9 mouse cellular contexts compared by ENCODE assay signal in the genomic region with DNA sequence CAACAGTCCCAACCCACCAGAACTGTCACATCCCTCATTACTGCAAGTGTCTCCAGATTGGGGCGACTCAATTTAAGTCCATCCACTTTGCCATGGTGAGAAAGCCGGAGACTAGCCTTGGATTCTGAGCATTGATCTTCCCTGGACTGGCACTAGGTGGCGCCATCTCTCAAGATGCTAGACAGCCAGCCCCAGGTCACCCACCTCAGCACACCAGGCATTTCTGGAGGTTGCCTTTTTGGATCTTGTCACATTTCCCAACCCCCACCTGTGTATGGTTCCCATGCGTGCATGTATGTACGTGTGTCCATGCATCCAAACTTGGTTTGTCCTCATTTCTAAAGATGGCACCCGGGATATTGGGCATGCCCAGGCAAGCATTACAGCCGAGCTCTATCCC.
A peak's percentile ranks its signal among the peaks of the same experiment; 100 is the strongest.
DNase-seq lines count a peak whose midpoint lies in the region; ATAC-seq and TF ChIP-seq lines count a peak whose summit lies in the region.
"Had no signal": no experiment of that assay in that cellular context is flagged by ENCODE, and none has a peak within 500 bp of the region (broad histone marks: within the 10 kb centered on the region; RNA-seq: fewer than 3 reads in every experiment).

No protein-coding gene starts in this region.

- 57% methylated on average over 7 of the region's 7 CpGs for WGBS in spleen, adult 2 months

- ATAC-seq in cerebellum, adult (ENCODE audit: insufficient number of reproducible peaks, low FRiP score, low TSS enrichment): no peak
- ATAC-seq in hematopoietic stem cell, adult 5-6 weeks (replicated peaks in 1 of 2; ENCODE audit: insufficient read depth in 1 of 2, low FRiP score in 2 of 2, low TSS enrichment in 1 of 2, low read depth in 1 of 2, poor library complexity in 2 of 2, severe bottlenecking in 2 of 2): peak; percentile 54 to 67; a peak in 3 of 4 replicates

- H3K36me3 ChIP-seq in spleen, adult 2 months (ENCODE audit: control insufficient read depth, insufficient read depth, low read length): no peaks in the 10 kb centered on the region

- TF ChIP-seq CTCF in spleen, adult 2 months (IDR thresholded peaks at IDR 0.05; ENCODE audit: extremely low read depth, insufficient read depth, insufficient read length, insufficient replicate concordance): peak; percentile 74; the same call in 1 of the 2 replicates

- H3K4me1 ChIP-seq in spleen, adult 2 months (ENCODE audit: control insufficient read depth, insufficient read depth, insufficient read length): no peaks in the 10 kb centered on the region

- no peak overlapping the region for H3K27ac ChIP-seq in spleen, adult 2 months (ENCODE audit: insufficient read depth, low read length)
- H3K27ac ChIP-seq: limb, embryonic 13.5 days had no signal

- peak; percentile 69 for DNase-seq in cerebellum, adult 11 months
- peak; percentile 57 to 65 for DNase-seq in adrenal gland, adult 18-20 months (ENCODE audit: low spot score in 2 of 2)
- peak; percentile 84 for DNase-seq in embryo, embryonic 10.5 days (ENCODE audit: low spot score)
- peak; percentile 37 for DNase-seq in left cerebral cortex, adult 11 months (ENCODE audit: low spot score)
- peak; percentile 66 for DNase-seq in mesoderm, embryonic 11.5 days (ENCODE audit: low read depth, low spot score)
- peak; percentile 11 to 53 for DNase-seq in spleen, adult 2 months (ENCODE audit: low read depth in 1 of 2, low spot score in 2 of 2)

- no peak for TF ChIP-seq POLR2A in spleen, adult 2 months (IDR thresholded peaks at IDR 0.05; ENCODE audit: low read depth, low read length)

- no peak overlapping the region for H3K4me3 ChIP-seq in spleen, adult 2 months (ENCODE audit: extremely low read depth, insufficient read depth, insufficient read length)
- H3K4me3 ChIP-seq: limb, embryonic 13.5 days had no signal

- no peaks in the 10 kb centered on the region for H3K27me3 ChIP-seq in spleen, adult 2 months (ENCODE audit: control insufficient read depth, insufficient read depth, low read length)
- H3K27me3 ChIP-seq: limb, embryonic 13.5 days had no signal

Comparison
In these comparisons a context has a peak if more than half of its experiments do, and no peak if none do; other contexts are left out.
1. DNase-seq: peak in every context shown above with its lines; median percentile 84 in embryo, embryonic 10.5 days; 69 in cerebellum, adult 11 months; 66 in mesoderm, embryonic 11.5 days; 61 in adrenal gland, adult 18-20 months; 37 in left cerebral cortex, adult 11 months; 32 in spleen, adult 2 months.